Mouse (Mus musculus) adrenal gland, adult (tissue): ENCODE data around the gene Fam189b.

Experiments used
- DNase-seq, 2 experiments: peaks; one replicate each; pipeline ENCODE4 v3.0.0; 2022 to 2023; ENCODE audit warnings: low spot score in 1 of 2; ENCODE audit not compliant: inconsistent age in 2 of 2

Fam189b gene

DNA sequence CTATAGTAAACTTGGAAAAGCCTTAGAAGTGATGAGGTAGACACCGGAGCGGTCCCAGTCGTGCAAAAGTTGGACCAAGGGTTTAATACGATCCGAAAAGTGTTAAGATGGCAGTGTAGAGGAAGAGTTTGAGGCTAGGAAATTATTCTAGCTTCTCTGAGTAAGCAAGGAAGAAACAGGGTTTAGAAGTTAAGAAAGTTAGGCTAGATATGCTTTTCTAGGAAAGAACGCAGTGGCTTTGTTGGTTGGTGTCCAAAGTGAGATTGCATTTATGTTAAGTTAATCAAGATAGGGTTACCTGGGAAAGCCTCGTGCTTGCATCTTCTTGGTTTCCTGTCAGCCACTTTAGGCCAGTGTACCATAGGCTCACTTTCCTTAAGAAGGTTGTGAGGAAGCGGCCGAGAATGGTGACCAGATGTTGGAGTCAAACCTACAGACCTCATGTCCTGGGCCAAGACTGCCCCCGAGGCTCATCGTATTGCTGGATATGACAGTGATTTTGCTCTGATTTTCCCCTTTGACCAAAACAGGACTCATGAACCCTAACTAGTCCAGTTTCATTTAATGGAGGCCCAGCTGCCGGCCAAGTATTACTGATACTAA lies 17.6 kb upstream of the Fam189b start:
- DNase-seq, result peak in 1 of 2 experiments; percentile 66

DNA sequence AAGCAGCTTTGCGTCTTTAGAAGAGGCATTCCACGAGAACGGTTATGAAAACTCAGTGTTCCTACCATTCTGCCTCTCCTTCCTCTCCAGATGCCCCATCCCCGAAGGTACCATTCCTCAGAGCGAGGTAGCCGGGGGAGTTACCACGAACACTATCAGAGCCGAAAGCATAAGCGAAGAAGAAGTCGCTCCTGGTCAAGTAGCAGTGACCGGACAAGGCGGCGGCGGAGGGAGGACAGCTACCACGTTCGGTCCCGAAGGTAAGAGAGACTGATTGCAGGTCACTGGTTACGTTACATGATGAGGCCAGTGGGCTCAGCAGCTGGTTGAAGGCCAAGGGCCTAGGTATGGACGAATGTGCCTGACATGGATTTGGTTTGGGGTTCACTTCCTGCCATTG lies 16.0 kb upstream of the Fam189b start:
- no peak for DNase-seq

- DNase-seq, result no peak
Measured at GRCm38 (mm10) chr3:89174844-89175243, 8.1 kb upstream of the Fam189b start.

DNA sequence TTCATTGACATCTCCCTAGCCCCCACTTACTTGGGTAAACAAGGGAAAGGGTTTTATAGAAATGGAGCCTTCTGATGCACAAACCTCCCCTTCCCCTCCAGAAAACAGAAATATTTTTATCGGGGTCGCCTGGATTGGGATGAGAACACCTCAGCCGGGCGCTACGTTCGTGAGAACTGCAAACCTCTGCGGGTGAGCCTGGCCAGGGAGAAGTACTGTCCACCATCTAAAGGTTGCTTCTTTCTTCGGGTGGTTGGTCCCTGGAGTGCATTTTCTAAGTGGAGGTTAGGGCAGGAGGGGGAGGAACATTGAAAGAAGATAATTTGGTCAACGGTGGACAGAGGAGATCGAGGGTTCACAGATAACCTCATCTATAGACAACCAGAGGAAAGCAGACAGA lies 7.4 kb upstream of the Fam189b start:
- no peak for DNase-seq

GRCm38 (mm10) chr3:89176421-89176820 lies 6.5 kb upstream of the Fam189b start:
- peak in 1 of 2 experiments; percentile 50 for DNase-seq

- DNase-seq, result peak; percentile 87 to 95
Measured at GRCm38 (mm10) chr3:89177242-89178106, 5.5 kb upstream of the Fam189b start, which contains the start of gene Scamp3. Gene Scamp3, plus strand, starts transcription at chr3:89177473.

GRCm38 (mm10) chr3:89178107-89178385 lies 4.9 kb upstream of the Fam189b start:
- no peak for DNase-seq

GRCm38 (mm10) chr3:89179056-89179455 lies 3.9 kb upstream of the Fam189b start:
- no peak for DNase-seq

DNA sequence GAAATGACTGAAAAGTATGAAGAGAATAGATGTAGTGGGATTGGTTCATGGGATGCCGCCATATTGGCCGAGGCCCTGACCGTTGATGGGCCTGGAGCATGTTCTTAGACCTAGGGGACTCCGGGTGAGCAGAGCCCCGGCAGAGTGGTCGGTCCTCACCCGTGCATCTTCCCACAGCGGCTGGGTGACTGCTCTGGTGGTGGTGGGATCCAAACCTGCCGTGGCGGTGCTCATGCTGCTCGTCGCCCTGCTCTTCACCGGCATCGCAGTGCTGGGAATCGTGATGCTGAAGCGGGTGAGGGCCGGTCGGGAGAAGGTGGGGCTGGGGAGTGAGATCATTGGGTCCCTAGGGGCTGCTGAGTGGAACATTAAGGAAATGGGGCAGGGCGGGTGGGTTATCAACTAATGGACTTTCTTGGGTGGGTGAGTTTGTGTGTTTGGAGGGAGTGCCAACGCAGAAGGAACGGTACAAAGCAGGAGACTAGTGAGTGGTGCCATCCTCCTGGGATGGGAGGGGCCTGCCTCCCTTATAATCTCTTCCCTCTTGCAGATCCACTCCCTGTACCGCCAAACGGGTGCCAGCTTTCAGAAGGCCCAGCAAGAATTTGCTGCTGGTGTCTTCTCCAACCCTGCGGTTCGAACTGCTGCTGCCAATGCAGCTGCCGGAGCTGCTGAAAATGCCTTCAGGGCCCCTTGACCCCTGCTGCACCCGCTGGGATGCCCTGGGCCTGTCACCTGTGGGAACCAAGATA lies 1.0 kb upstream of the Fam189b start:
- DNase-seq, result no peak

GRCm38 (mm10) chr3:89182531-89183057 lies 349 bp upstream of the Fam189b start:
- DNase-seq, result no peak

DNA sequence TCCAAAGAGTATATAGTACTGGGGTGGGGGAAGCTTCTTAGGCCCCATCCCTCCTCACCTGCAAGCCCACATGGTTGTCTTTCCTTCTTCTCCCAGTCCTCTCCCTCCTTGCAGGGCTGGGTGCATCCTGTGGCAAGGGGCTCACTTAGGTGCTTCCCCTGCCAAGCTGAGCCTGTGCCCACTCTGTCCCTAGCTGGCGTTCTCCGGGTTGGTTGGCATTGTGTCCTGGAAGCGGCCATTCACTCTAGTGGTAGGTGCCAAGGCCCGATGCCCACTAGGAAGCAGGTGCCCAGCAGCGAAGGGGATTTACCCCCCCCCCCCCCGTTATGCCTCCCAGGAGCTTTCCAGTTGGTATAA lies 994 bp downstream of the Fam189b start:
- DNase-seq, result no peak

DNA sequence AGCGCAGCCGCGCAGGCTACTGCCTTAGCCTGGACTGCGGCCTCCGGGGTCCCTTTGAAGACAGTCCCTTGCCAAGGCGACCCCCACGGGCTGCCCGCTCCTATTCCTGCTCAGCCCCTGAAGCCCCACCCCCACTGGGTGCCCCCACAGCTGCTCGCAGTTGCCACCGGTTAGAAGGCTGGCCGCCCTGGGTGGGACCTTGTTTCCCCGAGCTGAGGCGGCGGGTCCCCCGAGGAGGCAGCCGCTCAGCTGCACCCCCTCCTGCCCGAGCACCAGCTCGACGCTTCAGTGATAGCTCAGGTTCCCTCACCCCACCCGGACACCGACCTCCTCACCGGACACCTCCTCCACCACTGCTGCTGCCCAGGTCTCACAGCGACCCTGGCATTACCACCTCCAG lies 4.3 kb downstream of the Fam189b start:
- DNase-seq, result no peak

DNA sequence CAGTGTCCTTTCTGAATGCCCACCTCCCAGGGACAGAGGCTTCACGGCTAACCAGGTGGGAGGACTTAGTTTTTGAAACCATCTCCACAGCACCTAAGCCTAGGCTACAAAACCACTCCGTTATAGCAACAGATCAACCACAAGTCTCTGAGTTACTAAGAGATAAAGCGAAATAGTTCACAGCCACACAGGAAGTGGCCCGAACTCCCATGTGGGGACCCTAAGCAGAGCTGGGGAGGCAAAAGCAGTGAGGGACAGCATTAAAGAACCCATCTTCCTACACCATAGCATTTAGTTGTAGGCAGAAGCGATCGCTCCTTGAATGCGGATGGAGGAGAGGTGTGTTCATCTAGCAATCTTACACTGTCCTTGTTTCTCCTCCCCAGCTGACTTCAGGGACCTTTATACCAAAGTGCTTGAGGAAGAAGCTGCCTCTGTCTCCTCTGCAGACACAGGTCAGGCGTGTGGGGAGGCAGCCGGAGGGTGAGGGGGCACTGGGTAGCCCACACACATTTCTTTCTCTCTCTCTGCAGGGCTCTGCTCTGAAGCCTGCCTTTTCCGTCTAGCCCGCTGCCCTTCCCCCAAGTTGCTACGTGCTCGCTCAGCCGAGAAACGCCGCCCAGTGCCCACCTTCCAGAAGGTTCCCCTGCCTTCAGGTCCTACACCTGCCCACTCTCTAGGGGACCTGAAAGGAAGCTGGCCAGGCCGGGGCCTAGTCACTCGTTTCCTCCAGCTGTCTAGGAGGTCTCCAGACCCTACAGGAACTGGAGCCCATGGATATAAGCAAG lies 4.9 kb downstream of the Fam189b start:
- DNase-seq, result no peak

DNA sequence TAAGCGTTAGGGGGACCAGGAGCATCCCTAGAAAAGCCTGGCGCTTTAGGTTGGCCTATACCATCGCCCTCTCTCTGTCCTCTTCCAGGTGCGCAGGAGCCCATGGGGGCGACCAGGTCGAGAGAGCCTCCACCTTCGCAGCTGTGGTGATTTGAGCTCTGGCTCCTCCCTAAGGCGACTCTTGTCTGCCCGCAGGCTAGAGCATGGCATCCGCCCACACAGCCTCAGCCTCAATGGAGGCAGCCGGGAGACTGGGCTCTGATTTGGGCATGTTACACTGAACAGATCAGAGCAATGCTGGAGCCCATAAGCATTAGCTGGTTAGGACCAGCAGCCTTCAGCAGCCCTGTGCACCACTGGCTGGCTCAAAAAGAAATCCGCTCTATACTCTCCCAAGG lies 5.5 kb downstream of the Fam189b start:
- no peak for DNase-seq

GRCm38 (mm10) chr3:89190436-89190835 lies 7.5 kb downstream of the Fam189b start:
- DNase-seq, result no peak

DNA sequence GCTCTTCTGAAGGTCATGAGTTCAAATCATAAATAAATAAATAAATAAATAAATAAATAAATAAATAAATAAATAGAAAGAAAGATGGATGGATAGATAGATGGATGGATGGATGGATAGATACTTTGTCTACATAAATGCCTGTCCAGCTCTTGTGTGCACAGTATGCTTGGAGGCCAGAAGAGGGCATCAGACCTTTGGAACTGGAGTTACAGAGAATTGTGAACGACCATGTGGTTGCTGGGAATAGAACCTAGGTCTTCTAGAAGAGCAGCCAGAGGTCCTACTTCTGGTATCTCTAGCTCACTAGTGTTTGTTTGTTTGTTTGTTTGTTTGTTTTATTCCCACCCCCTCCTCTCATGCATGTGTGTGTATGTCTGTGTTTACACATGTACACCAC lies 10.4 kb downstream of the Fam189b start:
- no peak for DNase-seq

DNA sequence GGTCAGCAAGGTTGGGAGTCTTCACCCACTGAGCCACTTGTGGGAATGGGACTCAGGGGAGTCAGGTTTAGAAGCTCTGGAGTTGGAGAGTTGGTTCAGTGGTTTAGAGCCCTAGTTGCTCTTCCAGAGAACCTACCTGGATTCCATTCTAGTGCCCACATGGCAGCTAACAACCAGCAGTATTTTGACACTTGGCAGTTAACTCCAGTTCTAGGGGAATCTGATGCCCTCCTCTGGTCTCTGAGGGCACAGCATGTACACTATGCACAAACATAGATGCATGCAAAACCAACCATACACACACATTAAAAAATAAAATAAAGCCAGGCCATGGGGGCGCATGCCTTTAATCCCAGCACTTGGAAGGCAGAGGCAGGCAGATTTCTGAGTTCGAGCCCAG lies 10.9 kb downstream of the Fam189b start:
- peak in 1 of 2 experiments; percentile 67 for DNase-seq

- peak; percentile 90 to 96 for DNase-seq
Measured at GRCm38 (mm10) chr3:89195979-89196877, 13.3 kb downstream of the Fam189b start.

DNA sequence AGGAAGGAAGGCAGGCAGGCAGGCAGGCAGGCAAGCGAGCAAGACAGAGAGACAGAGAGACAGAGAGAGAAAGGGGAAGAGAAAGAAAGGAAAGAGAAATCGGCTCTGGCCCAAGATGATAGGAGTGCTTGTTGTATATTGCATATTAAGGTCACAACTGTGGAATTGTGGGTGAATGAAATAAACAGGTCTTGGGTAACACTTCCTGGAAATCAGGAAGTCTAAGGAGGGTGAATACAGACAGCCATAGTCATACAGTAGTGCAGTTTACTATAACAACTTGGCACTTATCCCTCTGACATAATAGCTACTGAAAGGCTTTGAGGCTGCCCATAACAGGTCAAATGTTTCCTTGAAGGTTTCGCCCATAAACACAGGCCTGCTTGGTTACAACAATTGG lies 16.9 kb downstream of the Fam189b start:
- DNase-seq, result no peak
